Mouse (Mus musculus) lung, postnatal 36 days (tissue): Measurements from ENCODE around the gene Keap1.

Experiments
- DNase-seq: peaks from one replicate; pipeline ENCODE4 v3.0.0; 2022; ENCODE audit warnings: mixed read lengths

Keap1 gene

GRCm38 (mm10) chr9:21194787-21195493 is 44.2 kb downstream of the Keap1 start:
- DNase-seq: peak; percentile 50

- DNase-seq: no peak
Measured at GRCm38 (mm10) chr9:21193786-21194185, 45.4 kb downstream of the Keap1 start.

GRCm38 (mm10) chr9:21190670-21191069 is 48.5 kb downstream of the Keap1 start:
- DNase-seq: no peak

GRCm38 (mm10) chr9:21189905-21190304 is 49.3 kb downstream of the Keap1 start:
- peak; percentile 54 for DNase-seq

GRCm38 (mm10) chr9:21185436-21185835 is 53.7 kb downstream of the Keap1 start:
- DNase-seq: peak; percentile 15

GRCm38 (mm10) chr9:21184733-21185132 is 54.4 kb downstream of the Keap1 start:
- peak; percentile 50 for DNase-seq

- DNase-seq: peak; percentile 80
Measured at GRCm38 (mm10) chr9:21183905-21184413, 55.2 kb downstream of the Keap1 start.

GRCm38 (mm10) chr9:21183421-21183820 is 55.7 kb downstream of the Keap1 start:
- DNase-seq: no peak

GRCm38 (mm10) chr9:21181421-21182220 is 57.5 kb downstream of the Keap1 start:
- peak; percentile 48 for DNase-seq

- no peak for DNase-seq
Measured at GRCm38 (mm10) chr9:21180841-21181240, 58.3 kb downstream of the Keap1 start.

GRCm38 (mm10) chr9:21180402-21180801 is 58.8 kb downstream of the Keap1 start:
- DNase-seq: no peak
